Comparison of ENCODE assay signal across 27 mouse cellular contexts in the genomic region with DNA sequence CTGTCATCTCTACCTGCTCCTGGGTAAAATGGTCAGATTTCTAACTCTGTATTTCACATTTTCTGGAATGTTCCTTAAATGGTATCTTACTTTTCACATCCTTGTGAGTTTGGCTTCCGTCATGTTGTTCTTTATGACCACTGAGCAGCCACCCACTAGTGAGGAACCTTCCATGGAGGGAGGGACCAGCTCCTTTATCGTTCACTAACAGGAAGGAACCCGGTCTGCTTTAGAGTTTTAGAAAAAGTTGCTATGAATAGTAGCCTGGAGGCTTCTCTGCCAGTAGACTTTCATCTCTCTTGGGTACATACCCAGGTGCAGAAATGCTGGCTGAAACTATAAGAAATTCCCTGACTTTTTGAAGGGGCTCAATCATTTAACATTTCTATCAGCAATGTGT.
A peak's percentile ranks its signal among the peaks of the same experiment; 100 is the strongest.
DNase-seq lines count a peak whose midpoint lies in the region; ATAC-seq and TF ChIP-seq lines count a peak whose summit lies in the region.
"Had no signal": no experiment of that assay in that cellular context is flagged by ENCODE, and none has a peak within 500 bp of the region (broad histone marks: within the 10 kb centered on the region; RNA-seq: fewer than 3 reads in every experiment).

No protein-coding gene starts in this region.

- H3K9ac ChIP-seq in heart, adult 2 months (ENCODE audit: low read depth, low read length), result no peak overlapping the region
- H3K9ac ChIP-seq in liver, embryonic 13.5 days, result no peak overlapping the region
- H3K9ac ChIP-seq: embryonic facial prominence, embryonic 15.5 days; heart, embryonic 12.5 days; hindbrain, embryonic 14.5 days; limb, embryonic 13.5 days; midbrain, embryonic 12.5 days; neural tube, embryonic 13.5 days had no signal

- peak; percentile 47; the same call in 1 of the 2 replicates for ATAC-seq in liver, embryonic 13.5 days (ENCODE audit: low read depth)
- ATAC-seq: forebrain, embryonic 14.5 days; inflammation-experienced regulatory T-cells, adult 6 months had no signal

- no peaks in the 10 kb centered on the region for H3K79me2 ChIP-seq in heart, adult 2 months (replicated peaks; ENCODE audit: control insufficient read depth, insufficient read depth, low read length)
- H3K79me2 ChIP-seq in macrophage (ENCODE audit: inconsistent target), result no peaks in the 10 kb centered on the region; the same call in 1 of the 2 replicates

- no peak overlapping the region for H3K4me3 ChIP-seq in heart, adult 2 months
- no peak overlapping the region for H3K4me3 ChIP-seq in liver, embryonic 13.5 days (replicated peaks)
- H3K4me3 ChIP-seq in macrophage (ENCODE audit: inconsistent target), result no peak overlapping the region
- H3K4me3 ChIP-seq: embryonic facial prominence, embryonic 10.5 days; embryonic facial prominence, embryonic 15.5 days; heart, embryonic 12.5 days; limb, embryonic 13.5 days; midbrain, embryonic 12.5 days; myocyte; neural tube, embryonic 13.5 days had no signal

- no peak overlapping the region for H3K4me2 ChIP-seq in liver, embryonic 13.5 days
- H3K4me2 ChIP-seq: embryonic facial prominence, embryonic 15.5 days; heart, embryonic 12.5 days; hindbrain, embryonic 14.5 days; limb, embryonic 13.5 days; midbrain, embryonic 12.5 days; neural tube, embryonic 13.5 days had no signal

- no peak for TF ChIP-seq EP300 in heart, adult 2 months (IDR thresholded peaks at IDR 0.05; ENCODE audit: insufficient read depth, low read depth, low read length)

- TF ChIP-seq CTCF in heart, adult 2 months (IDR thresholded peaks at IDR 0.05), result no peak

- TF ChIP-seq POLR2A in heart, adult 2 months (IDR thresholded peaks at IDR 0.05; ENCODE audit: insufficient read depth, low read depth, low read length), result no peak

- H3K27me3 ChIP-seq in heart, adult 2 months (ENCODE audit: control insufficient read depth, insufficient read depth, low read length), result no peaks in the 10 kb centered on the region
- H3K27me3 ChIP-seq in liver, embryonic 13.5 days, result no peaks in the 10 kb centered on the region
- H3K27me3 ChIP-seq: embryonic facial prominence, embryonic 15.5 days; heart, embryonic 12.5 days; limb, embryonic 13.5 days; midbrain, embryonic 12.5 days; neural tube, embryonic 13.5 days had no signal

- peaks cover 18% of the 10 kb centered on the region for H3K4me1 ChIP-seq in heart, adult 2 months (ENCODE audit: control insufficient read depth, insufficient read depth, low read length)
- peaks cover 87% of the 10 kb centered on the region for H3K4me1 ChIP-seq in liver, embryonic 13.5 days (replicated peaks)
- H3K4me1 ChIP-seq: midbrain, embryonic 12.5 days had no signal

- peak overlapping the region; percentile 3; the same call in 1 of the 2 replicates for H3K27ac ChIP-seq in heart, adult 2 months
- peak overlapping the region; percentile 10 for H3K27ac ChIP-seq in liver, embryonic 13.5 days
- H3K27ac ChIP-seq in macrophage, result peak overlapping the region; percentile 50
- H3K27ac ChIP-seq: embryonic facial prominence, embryonic 10.5 days; embryonic facial prominence, embryonic 15.5 days; hindbrain, embryonic 14.5 days; limb, embryonic 13.5 days; midbrain, embryonic 12.5 days; neural tube, embryonic 13.5 days had no signal

- H3K9me3 ChIP-seq in liver, embryonic 13.5 days (replicated peaks), result no peaks in the 10 kb centered on the region
- H3K9me3 ChIP-seq: embryonic facial prominence, embryonic 10.5 days; embryonic facial prominence, embryonic 15.5 days; heart, embryonic 12.5 days; limb, embryonic 13.5 days; midbrain, embryonic 12.5 days; neural tube, embryonic 13.5 days had no signal

- 39% methylated on average over 3 of the region's 3 CpGs for WGBS in heart, adult 2 months
- WGBS in liver, embryonic 13.5 days (ENCODE audit: insufficient replicate concordance), result 24% methylated on average over 3 of the region's 3 CpGs
- 41% methylated on average over 3 of the region's 3 CpGs for WGBS in macrophage (ENCODE audit: missing documents)

- intact Hi-C loops in heart, adult 2 months (cut with DNase I), result no loop called here
- intact Hi-C loops in heart, postnatal 25 days (cut with DNase I), result no loop called here

- peaks cover 6% of the 10 kb centered on the region for H3K36me3 ChIP-seq in heart, adult 2 months (ENCODE audit: control insufficient read depth, insufficient read depth, low read length)
- no peaks in the 10 kb centered on the region for H3K36me3 ChIP-seq in liver, embryonic 13.5 days
- H3K36me3 ChIP-seq in macrophage (ENCODE audit: inconsistent target), result no peaks in the 10 kb centered on the region
- H3K36me3 ChIP-seq: embryonic facial prominence, embryonic 10.5 days; embryonic facial prominence, embryonic 15.5 days; heart, embryonic 12.5 days; limb, embryonic 13.5 days; midbrain, embryonic 12.5 days; neural tube, embryonic 13.5 days had no signal

- DNase-seq in heart, adult 2 months, result no peak
- no peak for DNase-seq in heart, postnatal 25 days (ENCODE audit: low spot score)
- DNase-seq in liver, embryonic 13.5 days, result no peak
- no peak for DNase-seq in liver
- DNase-seq in induced T-regulatory cell, adult 2 months (ENCODE audit: low read depth), result peak; percentile 29
- DNase-seq in urinary bladder, adult 18-20 months (ENCODE audit: low spot score in 2 of 2), result no peak
- DNase-seq in thymus, postnatal 10 days (ENCODE audit: low spot score in 2 of 2), result no peak
- DNase-seq: adrenal gland, adult 2 months; adrenal gland, postnatal 36 days; cerebellum, adult 18-20 months; cerebellum, postnatal 10 days; gastrocnemius, postnatal 36 days; heart, adult 18-20 months; kidney, adult 11 months; lung, adult 2 months; lung, postnatal 10 days had no signal
